Mouse (Mus musculus): ENCODE measurements around the gene Wbp2nl. TPM values are rescaled to one million over a fixed set of nuclear protein-coding genes. Genes with fewer than 3 reads are reported as not detected.

Gene Wbp2nl
- polyA plus RNA-seq, 1 experiment from 2014 or later = not detected

- H3K27ac ChIP-seq = no peak overlapping the region
- H3K36me3 ChIP-seq = no peaks in the 10 kb centered on the region
- no peaks in the 10 kb centered on the region for H3K27me3 ChIP-seq (replicated peaks)
- no peak overlapping the region for H3K4me3 ChIP-seq
- no peaks in the 10 kb centered on the region for H3K9me3 ChIP-seq
- 80% methylated on average over 8 of the region's 8 CpGs for WGBS
- no peak overlapping the region for H3K4me2 ChIP-seq (replicated peaks)
- no peak for ATAC-seq (ENCODE audit: low FRiP score, low read depth)
- no peaks in the 10 kb centered on the region for H3K4me1 ChIP-seq
- H3K9ac ChIP-seq = no peak overlapping the region
Measured at GRCm38 (mm10) chr15:82322195-82322594, 23.4 kb downstream of the Wbp2nl start.

- Histone ChIP-seq H3K27me3 (replicated peaks) (no peaks in the 10 kb centered on the region), H3K4me2 (replicated peaks) (no peak overlapping the region), H3K4me3 (no peak overlapping the region), H3K27ac (no peak overlapping the region), H3K36me3 (peaks cover 9% of the 10 kb centered on the region), H3K9me3 (no peaks in the 10 kb centered on the region), H3K9ac (no peak overlapping the region), H3K4me1 (no peaks in the 10 kb centered on the region)
- 80% methylated on average over 2 of the region's 2 CpGs for WGBS
- ATAC-seq (ENCODE audit: low FRiP score, low read depth) = no peak
Measured at GRCm38 (mm10) chr15:82325382-82325781, 26.6 kb downstream of the Wbp2nl start.

- Histone ChIP-seq H3K4me1 (peaks cover 25% of the 10 kb centered on the region), H3K4me3 (no peak overlapping the region), H3K9ac (no peak overlapping the region), H3K4me2 (replicated peaks) (no peak overlapping the region), H3K36me3 (peaks cover 26% of the 10 kb centered on the region), H3K27ac (no peak overlapping the region), H3K27me3 (replicated peaks) (peaks cover 4% of the 10 kb centered on the region; the same call in 1 of the 2 replicates), H3K9me3 (no peaks in the 10 kb centered on the region)
- WGBS = 93% methylated on average over 4 of the region's 4 CpGs
- ATAC-seq (ENCODE audit: low FRiP score, low read depth) = no peak
Measured at GRCm38 (mm10) chr15:82335194-82335593, 36.4 kb downstream of the Wbp2nl start.

GRCm38 (mm10) chr15:82336629-82337028 is 37.9 kb downstream of the Wbp2nl start:
- H3K27me3 ChIP-seq (replicated peaks) = peaks cover 15% of the 10 kb centered on the region
- H3K4me3 ChIP-seq = no peak overlapping the region
- H3K9ac ChIP-seq = peak overlapping the region; percentile 17; the same call in 1 of the 2 replicates
- peaks cover 22% of the 10 kb centered on the region for H3K36me3 ChIP-seq
- peaks cover 27% of the 10 kb centered on the region for H3K4me1 ChIP-seq
- no peak overlapping the region; the same call in 1 of the 2 replicates for H3K4me2 ChIP-seq (replicated peaks)
- no peaks in the 10 kb centered on the region for H3K9me3 ChIP-seq
- WGBS = 63% methylated on average over 12 of the region's 12 CpGs
- H3K27ac ChIP-seq = no peak overlapping the region
- ATAC-seq (ENCODE audit: low FRiP score, low read depth) = no peak

- ATAC-seq (ENCODE audit: low FRiP score, low read depth) = 0 out of 2 replicates have a peak, but pooled peaks have one; percentile 1
- H3K27me3 ChIP-seq (replicated peaks) = peaks cover 15% of the 10 kb centered on the region
- no peaks in the 10 kb centered on the region for H3K9me3 ChIP-seq
- WGBS = 61% methylated on average over 4 of the region's 4 CpGs
- H3K4me1 ChIP-seq = peaks cover 33% of the 10 kb centered on the region
- H3K4me2 ChIP-seq (replicated peaks) = peak overlapping the region; percentile 69
- peak overlapping the region; percentile 55 for H3K9ac ChIP-seq
- H3K36me3 ChIP-seq = peaks cover 22% of the 10 kb centered on the region
- no peak overlapping the region for H3K27ac ChIP-seq
- peak overlapping the region; percentile 43 for H3K4me3 ChIP-seq
Measured at GRCm38 (mm10) chr15:82337875-82338274, 39.1 kb downstream of the Wbp2nl start.

GRCm38 (mm10) chr15:82338593-82339112 is 39.9 kb downstream of the Wbp2nl start, which contains the start of the genes Naga, Pheta2 and Smdt1:
Gene Naga, minus strand, starts transcription at chr15:82338925.
Gene Pheta2, plus strand, starts transcription at chr15:82338942.
Gene Smdt1, plus strand, starts transcription at chr15:82338959.
- H3K27me3 ChIP-seq (replicated peaks) = peaks cover 15% of the 10 kb centered on the region
- H3K4me2 ChIP-seq (replicated peaks) = peak within 1 kb of the TSS; percentile 69
- H3K4me3 ChIP-seq = peak within 1 kb of the TSS; percentile 43
- no peak within 1 kb of the TSS for H3K27ac ChIP-seq
- peak within 1 kb of the TSS; percentile 55 for H3K9ac ChIP-seq
- H3K4me1 ChIP-seq = peaks cover 33% of the 10 kb centered on the region
- under 1% methylated on average over 41 of the region's 41 CpGs for WGBS
- no peaks in the 10 kb centered on the region for H3K9me3 ChIP-seq
- peaks cover 22% of the 10 kb centered on the region for H3K36me3 ChIP-seq
- ATAC-seq (ENCODE audit: low FRiP score, low read depth) = peak; percentile 90

- Histone ChIP-seq H3K4me1 (peaks cover 33% of the 10 kb centered on the region), H3K4me2 (replicated peaks) (peak overlapping the region; percentile 69), H3K9ac (peak overlapping the region; percentile 55; the same call in 1 of the 2 replicates), H3K36me3 (peaks cover 22% of the 10 kb centered on the region), H3K27ac (no peak overlapping the region), H3K27me3 (replicated peaks) (peaks cover 15% of the 10 kb centered on the region), H3K4me3 (peak overlapping the region; percentile 43), H3K9me3 (no peaks in the 10 kb centered on the region)
- no peak for ATAC-seq (ENCODE audit: low FRiP score, low read depth)
- WGBS = 60% methylated on average over 10 of the region's 10 CpGs
Measured at GRCm38 (mm10) chr15:82339150-82339549, 40.4 kb downstream of the Wbp2nl start.

- Histone ChIP-seq H3K9ac (no peak overlapping the region), H3K36me3 (peaks cover 17% of the 10 kb centered on the region), H3K27me3 (replicated peaks) (peaks cover 15% of the 10 kb centered on the region), H3K9me3 (no peaks in the 10 kb centered on the region), H3K4me1 (peaks cover 33% of the 10 kb centered on the region), H3K27ac (no peak overlapping the region), H3K4me3 (no peak overlapping the region), H3K4me2 (replicated peaks) (no peak overlapping the region)
- WGBS = 79% methylated on average over 8 of the region's 8 CpGs
- ATAC-seq (ENCODE audit: low FRiP score, low read depth) = no peak
Measured at GRCm38 (mm10) chr15:82339634-82340254, 41.0 kb downstream of the Wbp2nl start.

- H3K27ac ChIP-seq = no peak overlapping the region
- WGBS = 42% methylated on average over 21 of the region's 21 CpGs
- H3K4me3 ChIP-seq = peak overlapping the region; percentile 32
- H3K27me3 ChIP-seq (replicated peaks) = peaks cover 15% of the 10 kb centered on the region
- H3K4me1 ChIP-seq = peaks cover 33% of the 10 kb centered on the region
- H3K9me3 ChIP-seq = no peaks in the 10 kb centered on the region
- peak overlapping the region; percentile 61 for H3K9ac ChIP-seq
- H3K4me2 ChIP-seq (replicated peaks) = peak overlapping the region; percentile 61
- H3K36me3 ChIP-seq = peaks cover 9% of the 10 kb centered on the region
- no peak for ATAC-seq (ENCODE audit: low FRiP score, low read depth)
Measured at GRCm38 (mm10) chr15:82340414-82341035, 41.8 kb downstream of the Wbp2nl start.

GRCm38 (mm10) chr15:82341036-82341501 is 42.3 kb downstream of the Wbp2nl start:
- Histone ChIP-seq H3K36me3 (peaks cover 4% of the 10 kb centered on the region; the same call in 1 of the 2 replicates), H3K9me3 (no peaks in the 10 kb centered on the region), H3K27ac (no peak overlapping the region), H3K27me3 (replicated peaks) (peaks cover 15% of the 10 kb centered on the region), H3K4me2 (replicated peaks) (peak overlapping the region; percentile 61), H3K4me3 (peak overlapping the region; percentile 32), H3K9ac (peak overlapping the region; percentile 61), H3K4me1 (peaks cover 33% of the 10 kb centered on the region)
- WGBS = 3% methylated on average over 40 of the region's 40 CpGs
- no peak for ATAC-seq (ENCODE audit: low FRiP score, low read depth)

GRCm38 (mm10) chr15:82341675-82342542 is 43.2 kb downstream of the Wbp2nl start:
- Histone ChIP-seq H3K4me1 (peaks cover 29% of the 10 kb centered on the region), H3K27ac (no peak overlapping the region), H3K4me3 (no peak overlapping the region), H3K36me3 (no peaks in the 10 kb centered on the region; the same call in 1 of the 2 replicates), H3K4me2 (replicated peaks) (peak overlapping the region; percentile 61), H3K27me3 (replicated peaks) (peaks cover 15% of the 10 kb centered on the region), H3K9ac (no peak overlapping the region), H3K9me3 (no peaks in the 10 kb centered on the region)
- WGBS = 69% methylated on average over 15 of the region's 15 CpGs
- no peak for ATAC-seq (ENCODE audit: low FRiP score, low read depth)
